Mouse (Mus musculus) frontal cortex, adult 2 months (tissue): ENCODE results near the gene Adgrf3. TPM values are rescaled to one million over a fixed set of nuclear protein-coding genes. Genes with fewer than 3 reads are reported as not detected.
A peak's percentile ranks its signal among the peaks of the same experiment; 100 is the strongest.

Experiments
- DNase-seq, 2 experiments: peaks; one replicate each; pipeline ENCODE4 v3.0.0; 2022; ENCODE audit warnings: low spot score in 1 of 2; ENCODE audit errors: extremely low spot score in 1 of 2
- polyA plus RNA-seq: library from polyadenylated mRNA; depleted of rRNA; stranded (reverse); fragments of >200 nt; gene quantifications from 2 replicates; pipeline ENCODE4 v1.2.3, GENCODE M21; 2012

The Adgrf3 gene
- polyA plus RNA-seq, 1 experiment = not detected

- DNase-seq = no peak
Measured at GRCm38 (mm10) chr5:30203216-30203885, 2.2 kb downstream of the Adgrf3 start.

GRCm38 (mm10) chr5:30202221-30202620 is 3.3 kb downstream of the Adgrf3 start:
- DNase-seq = no peak

GRCm38 (mm10) chr5:30201521-30201920 is 4.0 kb downstream of the Adgrf3 start:
- peak in 1 of 2 experiments; percentile 64 for DNase-seq

- no peak for DNase-seq
Measured at GRCm38 (mm10) chr5:30198257-30198656, 7.3 kb downstream of the Adgrf3 start.

- no peak for DNase-seq
Measured at GRCm38 (mm10) chr5:30195340-30195739, 10.2 kb downstream of the Adgrf3 start.

- DNase-seq = no peak
Measured at GRCm38 (mm10) chr5:30192452-30192851, 13.1 kb downstream of the Adgrf3 start.

- DNase-seq = no peak
Measured at GRCm38 (mm10) chr5:30187687-30188485, 17.6 kb downstream of the Adgrf3 start.

- no peak for DNase-seq
Measured at GRCm38 (mm10) chr5:30175811-30176210, 29.7 kb downstream of the Adgrf3 start.

- DNase-seq = no peak
Measured at GRCm38 (mm10) chr5:30172931-30173692, 32.4 kb downstream of the Adgrf3 start.

- no peak for DNase-seq
Measured at GRCm38 (mm10) chr5:30172115-30172514, 33.4 kb downstream of the Adgrf3 start.

GRCm38 (mm10) chr5:30170303-30170940 is 35.1 kb downstream of the Adgrf3 start:
- no peak for DNase-seq

- no peak for DNase-seq
Measured at GRCm38 (mm10) chr5:30165234-30165946, 40.1 kb downstream of the Adgrf3 start.

GRCm38 (mm10) chr5:30162339-30162738 is 43.2 kb downstream of the Adgrf3 start:
- DNase-seq = no peak

- no peak for DNase-seq
Measured at GRCm38 (mm10) chr5:30161836-30162235, 43.7 kb downstream of the Adgrf3 start.

- no peak for DNase-seq
Measured at GRCm38 (mm10) chr5:30159601-30160000, 45.9 kb downstream of the Adgrf3 start.

GRCm38 (mm10) chr5:30155821-30156629 is 49.5 kb downstream of the Adgrf3 start:
- DNase-seq = no peak

- peak in 1 of 2 experiments; percentile 17 for DNase-seq
Measured at GRCm38 (mm10) chr5:30155395-30155792, 50.1 kb downstream of the Adgrf3 start.

- peak; percentile 80 to 95 for DNase-seq
Measured at GRCm38 (mm10) chr5:30154474-30155394, 50.8 kb downstream of the Adgrf3 start, which contains the start of the genes Hadha and Hadhb. TSS of gene Hadha (minus strand) at chr5:30155162. TSS of gene Hadhb (plus strand) at chr5:30155248.
